Mouse (Mus musculus): Measurements from ENCODE around the gene Gcdh. TPM values are rescaled to one million over a fixed set of nuclear protein-coding genes. Genes with fewer than 3 reads are reported as not detected.

Gcdh gene
- polyA plus RNA-seq, 1 experiment from 2014 or later = 30.4 TPM

DNA sequence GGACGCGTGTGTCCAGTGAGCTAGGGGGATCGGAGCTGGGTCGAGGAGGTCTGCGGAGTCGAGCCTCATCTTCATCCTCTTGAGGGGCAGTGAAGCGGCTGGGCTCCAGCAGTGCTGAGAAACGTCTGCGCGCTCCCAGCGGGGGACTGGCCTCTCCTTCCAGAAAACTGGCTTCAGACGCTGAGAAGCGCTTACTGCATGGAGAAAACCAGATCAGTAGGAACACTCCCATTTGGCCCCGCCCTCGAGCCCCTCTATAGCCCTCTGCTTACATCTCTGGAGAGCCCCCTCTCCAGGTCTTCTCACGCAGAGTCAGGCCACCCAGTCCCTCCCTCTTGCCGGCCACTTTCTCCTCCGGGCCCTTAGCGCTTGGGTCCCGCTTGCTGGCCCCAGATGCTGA, 24.1 kb upstream of the Gcdh start:
- Histone ChIP-seq H3K9ac (no peak overlapping the region), H3K27ac (ENCODE audit: low read depth) (no peak overlapping the region), H3K4me2 (no peak overlapping the region), H3K27me3 (ENCODE audit: insufficient read depth, low read length) (peaks cover 25% of the 10 kb centered on the region), H3K4me1 (ENCODE audit: insufficient read depth) (no peaks in the 10 kb centered on the region), H3K36me3 (ENCODE audit: insufficient read depth) (no peaks in the 10 kb centered on the region), H3K4me3 (ENCODE audit: low read depth, low read length) (no peak overlapping the region), H3K9me3 (ENCODE audit: low read depth, low read length) (0 out of 2 replicates have a peak, but pooled peaks cover 5% of the 10 kb centered on the region)
- ATAC-seq (ENCODE audit: insufficient read depth) (no peak), DNase-seq (no peak)
- no peak for TF ChIP-seq CTCF (IDR thresholded peaks at IDR 0.05; ENCODE audit: low read depth)
- 30% methylated on average over 20 of the region's 20 CpGs for WGBS

DNA sequence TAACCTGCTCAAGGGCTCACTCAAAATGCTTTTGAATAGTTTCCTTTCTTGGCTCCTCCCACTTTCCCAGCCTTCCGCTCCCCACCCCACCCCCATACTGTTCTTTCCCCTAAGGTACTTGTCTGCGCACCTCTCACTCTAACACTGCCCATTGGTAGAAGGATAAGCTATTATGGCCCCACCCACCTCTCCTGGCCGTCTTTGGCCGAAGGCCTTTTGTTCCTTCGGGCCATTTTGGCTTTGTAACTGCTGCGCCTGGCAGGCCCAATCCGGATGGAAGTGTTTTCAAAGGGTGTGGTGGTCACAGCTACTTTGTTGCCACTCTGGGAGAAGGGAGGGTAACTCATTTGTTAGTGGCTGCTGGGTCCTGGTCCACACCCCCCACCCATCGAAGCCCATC, 21.5 kb upstream of the Gcdh start:
- ATAC-seq (ENCODE audit: insufficient read depth) (no peak), DNase-seq (no peak)
- peaks cover 45% of the 10 kb centered on the region for H3K27me3 ChIP-seq (ENCODE audit: insufficient read depth, low read length)
- H3K4me3 ChIP-seq (ENCODE audit: low read depth, low read length) = no peak overlapping the region
- H3K4me2 ChIP-seq = no peak overlapping the region
- WGBS = 89% methylated on average over 8 of the region's 8 CpGs
- TF ChIP-seq CTCF (IDR thresholded peaks at IDR 0.05; ENCODE audit: low read depth) = no peak
- H3K9ac ChIP-seq = no peak overlapping the region
- H3K9me3 ChIP-seq (ENCODE audit: low read depth, low read length) = 0 out of 2 replicates have a peak, but pooled peaks cover 5% of the 10 kb centered on the region
- H3K27ac ChIP-seq (ENCODE audit: low read depth) = no peak overlapping the region
- no peaks in the 10 kb centered on the region for H3K36me3 ChIP-seq (ENCODE audit: insufficient read depth)
- H3K4me1 ChIP-seq (ENCODE audit: insufficient read depth) = no peaks in the 10 kb centered on the region

DNA sequence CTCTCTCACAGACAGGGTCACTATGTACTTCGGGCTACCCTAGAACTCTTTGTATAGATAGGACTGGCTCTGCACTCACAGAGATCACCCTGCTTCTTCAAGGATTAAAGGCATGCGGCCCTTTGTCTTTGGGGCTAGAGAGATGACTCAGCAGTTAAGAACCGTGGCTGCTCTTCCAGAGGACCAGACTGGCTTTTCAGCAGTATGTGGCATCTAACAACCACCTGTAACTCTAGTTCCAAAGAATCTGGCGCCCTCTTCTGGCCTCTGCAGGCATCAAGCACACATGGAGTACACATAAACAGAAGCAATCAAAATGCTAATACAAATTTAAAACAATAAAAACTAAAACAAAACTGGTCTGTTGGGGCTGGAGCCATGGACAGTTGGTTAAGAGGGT, 20.2 kb upstream of the Gcdh start:
- H3K36me3 ChIP-seq (ENCODE audit: insufficient read depth) = no peaks in the 10 kb centered on the region
- H3K9ac ChIP-seq = no peak overlapping the region
- 0 out of 2 replicates have a peak, but pooled peaks cover 6% of the 10 kb centered on the region for H3K4me1 ChIP-seq (ENCODE audit: insufficient read depth)
- peak overlapping the region; percentile 42 for H3K4me3 ChIP-seq (ENCODE audit: low read depth, low read length)
- H3K9me3 ChIP-seq (ENCODE audit: low read depth, low read length) = 0 out of 2 replicates have a peak, but pooled peaks cover 5% of the 10 kb centered on the region
- ATAC-seq (ENCODE audit: insufficient read depth) (no peak), DNase-seq (peak; percentile 56)
- 24% methylated on average over 4 of the region's 4 CpGs for WGBS
- H3K27me3 ChIP-seq (ENCODE audit: insufficient read depth, low read length) = peaks cover 49% of the 10 kb centered on the region
- no peak overlapping the region for H3K27ac ChIP-seq (ENCODE audit: low read depth)
- H3K4me2 ChIP-seq = peak overlapping the region; percentile 74; the same call in 1 of the 2 replicates
- TF ChIP-seq CTCF (IDR thresholded peaks at IDR 0.05; ENCODE audit: low read depth) = peak; percentile 44; the same call in 1 of the 2 replicates

DNA sequence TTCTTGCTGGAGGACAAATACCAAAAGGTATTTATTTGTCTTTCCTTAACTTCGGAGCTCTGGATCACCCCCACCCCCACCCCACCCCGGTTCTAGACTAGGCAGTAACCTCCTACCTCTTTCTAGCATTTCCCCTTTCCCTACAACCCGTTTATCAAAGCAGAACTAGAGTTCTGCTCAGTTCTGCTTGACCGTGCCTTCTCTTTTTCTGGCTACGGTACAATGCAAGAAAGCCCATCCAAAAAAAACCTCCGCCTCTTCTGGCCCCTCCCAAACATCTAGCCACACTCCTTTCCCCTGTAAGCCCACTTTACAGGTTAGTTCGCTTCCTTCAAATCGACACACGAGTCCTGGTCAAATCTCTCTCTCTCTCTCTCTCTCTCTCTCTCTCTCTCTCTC, 19.8 kb upstream of the Gcdh start:
- Histone ChIP-seq H3K9me3 (ENCODE audit: low read depth, low read length) (0 out of 2 replicates have a peak, but pooled peaks cover 5% of the 10 kb centered on the region), H3K4me2 (peak overlapping the region; percentile 74), H3K4me3 (ENCODE audit: low read depth, low read length) (peak overlapping the region; percentile 42), H3K9ac (peak overlapping the region; percentile 39), H3K4me1 (ENCODE audit: insufficient read depth) (0 out of 2 replicates have a peak, but pooled peaks cover 6% of the 10 kb centered on the region), H3K27me3 (ENCODE audit: insufficient read depth, low read length) (peaks cover 47% of the 10 kb centered on the region), H3K27ac (ENCODE audit: low read depth) (no peak overlapping the region), H3K36me3 (ENCODE audit: insufficient read depth) (no peaks in the 10 kb centered on the region)
- no peak for TF ChIP-seq CTCF (IDR thresholded peaks at IDR 0.05; ENCODE audit: low read depth)
- DNase-seq (no peak), ATAC-seq (ENCODE audit: insufficient read depth) (no peak)
- 8% methylated on average over 9 of the region's 9 CpGs for WGBS

DNA sequence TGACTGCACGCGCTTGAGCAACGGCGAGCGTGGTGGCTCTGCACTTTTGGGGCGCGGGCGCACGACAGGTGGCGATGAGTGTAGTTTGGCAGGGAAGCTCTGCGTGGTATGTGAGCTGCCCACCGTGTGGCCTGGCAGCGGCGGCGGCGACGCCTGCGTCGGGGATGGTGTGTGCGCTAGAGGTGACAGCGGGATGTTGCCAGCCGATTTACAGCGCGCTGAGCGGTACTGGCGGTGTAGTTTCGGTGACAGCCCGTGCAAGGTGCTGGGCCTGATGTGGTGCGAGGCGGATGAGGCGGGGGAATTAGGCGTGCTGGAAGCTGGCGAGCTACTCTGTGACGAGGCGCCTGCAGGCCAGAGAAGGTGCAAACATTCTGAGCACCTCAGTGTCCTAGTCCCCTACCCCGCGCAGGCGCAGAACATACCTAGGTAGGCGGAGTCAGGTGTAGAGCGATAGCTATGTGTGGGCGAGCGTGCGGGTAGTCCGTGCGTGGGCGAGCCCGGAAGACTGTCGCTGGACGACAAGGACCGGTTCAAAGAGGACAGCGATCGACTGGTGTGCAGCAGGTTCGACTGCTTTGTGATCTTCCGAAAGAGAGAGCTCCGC, 19.3 kb upstream of the Gcdh start:
- ATAC-seq (ENCODE audit: insufficient read depth) (peak; percentile 39; the same call in 1 of the 2 replicates), DNase-seq (peak; percentile 78)
- peak overlapping the region; percentile 39 for H3K9ac ChIP-seq
- 1% methylated on average over 55 of the region's 55 CpGs for WGBS
- no peak overlapping the region for H3K27ac ChIP-seq (ENCODE audit: low read depth)
- H3K36me3 ChIP-seq (ENCODE audit: insufficient read depth) = no peaks in the 10 kb centered on the region
- H3K4me3 ChIP-seq (ENCODE audit: low read depth, low read length) = peak overlapping the region; percentile 42
- TF ChIP-seq CTCF (IDR thresholded peaks at IDR 0.05; ENCODE audit: low read depth) = no peak
- H3K4me1 ChIP-seq (ENCODE audit: insufficient read depth) = 0 out of 2 replicates have a peak, but pooled peaks cover 6% of the 10 kb centered on the region
- peaks cover 42% of the 10 kb centered on the region for H3K27me3 ChIP-seq (ENCODE audit: insufficient read depth, low read length)
- H3K4me2 ChIP-seq = peak overlapping the region; percentile 74
- H3K9me3 ChIP-seq (ENCODE audit: low read depth, low read length) = 0 out of 2 replicates have a peak, but pooled peaks cover 5% of the 10 kb centered on the region

DNA sequence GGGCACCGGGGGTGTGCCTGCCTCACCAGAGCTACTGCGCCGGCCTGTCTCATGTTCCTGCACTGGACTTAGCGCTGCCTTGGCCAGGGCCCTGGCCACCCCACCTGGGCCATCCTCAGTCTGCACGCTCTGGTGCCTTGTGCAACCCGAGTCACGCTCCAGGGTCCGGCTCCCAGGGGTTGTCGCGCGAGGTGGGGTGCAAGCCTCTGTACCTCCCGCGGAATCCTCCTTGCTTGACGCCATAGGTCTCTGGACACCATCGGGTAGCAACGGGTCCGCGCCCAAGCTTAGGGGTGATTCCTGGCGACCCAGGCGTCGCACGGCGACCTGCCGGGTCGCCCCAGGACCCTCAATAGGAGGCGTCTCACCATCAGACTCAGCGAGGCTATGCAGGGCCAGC, 18.7 kb upstream of the Gcdh start:
- H3K27me3 ChIP-seq (ENCODE audit: insufficient read depth, low read length) = peaks cover 37% of the 10 kb centered on the region
- peak overlapping the region; percentile 74 for H3K4me2 ChIP-seq
- no peak for ATAC-seq (ENCODE audit: insufficient read depth)
- no peak for DNase-seq
- TF ChIP-seq CTCF (IDR thresholded peaks at IDR 0.05; ENCODE audit: low read depth) = no peak
- H3K36me3 ChIP-seq (ENCODE audit: insufficient read depth) = no peaks in the 10 kb centered on the region
- peak overlapping the region; percentile 39; the same call in 1 of the 2 replicates for H3K9ac ChIP-seq
- WGBS = 18% methylated on average over 27 of the region's 27 CpGs
- 0 out of 2 replicates have a peak, but pooled peaks cover 6% of the 10 kb centered on the region for H3K4me1 ChIP-seq (ENCODE audit: insufficient read depth)
- no peak overlapping the region for H3K27ac ChIP-seq (ENCODE audit: low read depth)
- peak overlapping the region; percentile 42 for H3K4me3 ChIP-seq (ENCODE audit: low read depth, low read length)
- 0 out of 2 replicates have a peak, but pooled peaks cover 5% of the 10 kb centered on the region for H3K9me3 ChIP-seq (ENCODE audit: low read depth, low read length)

DNA sequence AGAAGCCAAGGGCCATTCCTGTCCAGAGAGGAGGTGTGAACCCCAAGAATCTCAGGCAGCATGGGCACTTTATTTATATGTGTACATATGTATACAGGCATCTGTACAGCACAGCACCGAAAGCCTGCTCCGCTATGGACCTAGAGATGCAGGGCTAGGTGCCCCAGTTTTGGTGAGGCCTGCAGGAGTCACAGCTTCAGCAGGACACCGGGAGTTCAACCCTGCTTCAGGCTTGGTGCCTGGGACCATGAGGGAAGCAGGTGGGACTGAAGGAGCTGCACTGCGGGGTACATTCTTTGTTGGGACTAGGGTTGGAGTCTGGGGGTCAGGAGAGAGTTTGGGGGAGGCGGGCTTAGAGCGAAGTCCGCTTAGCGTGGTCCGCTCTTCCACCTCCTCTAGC, 18.1 kb upstream of the Gcdh start:
- Histone ChIP-seq H3K36me3 (ENCODE audit: insufficient read depth) (no peaks in the 10 kb centered on the region), H3K4me1 (ENCODE audit: insufficient read depth) (0 out of 2 replicates have a peak, but pooled peaks cover 6% of the 10 kb centered on the region), H3K9me3 (ENCODE audit: low read depth, low read length) (0 out of 2 replicates have a peak, but pooled peaks cover 5% of the 10 kb centered on the region), H3K9ac (no peak overlapping the region), H3K27me3 (ENCODE audit: insufficient read depth, low read length) (peaks cover 37% of the 10 kb centered on the region), H3K4me3 (ENCODE audit: low read depth, low read length) (no peak overlapping the region), H3K4me2 (no peak overlapping the region), H3K27ac (ENCODE audit: low read depth) (no peak overlapping the region)
- WGBS = 82% methylated on average over 9 of the region's 9 CpGs
- TF ChIP-seq CTCF (IDR thresholded peaks at IDR 0.05; ENCODE audit: low read depth) = no peak
- ATAC-seq (ENCODE audit: insufficient read depth) (no peak), DNase-seq (no peak)

Data from lung, embryonic 14.5 days (tissue).